Mouse (Mus musculus) intestine, embryonic 15.5 days (tissue): ENCODE results near the gene Coro7. TPM values are rescaled to one million over a fixed set of nuclear protein-coding genes. Genes with fewer than 3 reads are reported as not detected.
"Not testable (repeated sequence)": the region's sequence is repeated elsewhere in the genome, so short reads cannot be mapped to it uniquely, and the experiment has no call there.

ENCODE experiments used
- ATAC-seq: fragments of 200-750 bp; cut with Nextera tagmentation; 2 replicates; pipeline ENCODE4 v1.8.0; 2017; ENCODE audit warnings: moderate TSS enrichment, moderate library complexity
- H3K27ac ChIP-seq: fragments of 300-500 bp; sonication (generic); 2 replicates; pipeline ENCODE4 v1.5.1; 2015; ENCODE audit warnings: mild to moderate bottlenecking, inconsistent platforms
- H3K27me3 ChIP-seq: fragments of 300-500 bp; sonication (generic); replicated peaks from 2 replicates; pipeline ENCODE4 v1.6.1; 2015; ENCODE audit warnings: inconsistent platforms
- H3K36me3 ChIP-seq: fragments of 300-500 bp; sonication (generic); 2 replicates; pipeline ENCODE4 v1.6.1; 2015; ENCODE audit warnings: inconsistent platforms
- H3K4me1 ChIP-seq: fragments of 300-500 bp; sonication (generic); replicated peaks from 2 replicates; pipeline ENCODE4 v1.6.1; 2015; ENCODE audit warnings: inconsistent platforms
- H3K4me2 ChIP-seq: fragments of 300-500 bp; sonication (generic); replicated peaks from 2 replicates; pipeline ENCODE4 v1.6.1; 2015; ENCODE audit warnings: mild to moderate bottlenecking, inconsistent platforms
- H3K4me3 ChIP-seq: fragments of 300-500 bp; sonication (generic); replicated peaks from 2 replicates; pipeline ENCODE4 v1.5.1; 2015; ENCODE audit warnings: inconsistent platforms
- H3K9ac ChIP-seq: fragments of 300-500 bp; sonication (generic); 2 replicates; pipeline ENCODE4 v1.6.1; 2015; ENCODE audit warnings: inconsistent platforms
- H3K9me3 ChIP-seq: fragments of 300-500 bp; sonication (generic); 2 replicates; pipeline ENCODE4 v1.6.1; 2016; ENCODE audit warnings: inconsistent platforms
- WGBS: fragments of 180-500 bp; shearing (Covaris S2); methylation state at CpG from one replicate; pipeline ENCODE4 v1.1.7; 2015; 5-methylcytosine and 5-hydroxymethylcytosine counted together
- polyA plus RNA-seq: library from polyadenylated mRNA; unstranded; fragments of >200 nt; fragmentation: Nextera tagmentation; extraction: Ambion mirVana; gene quantifications from 2 replicates; pipeline ENCODE4 v1.2.1, GENCODE M21; 2015

Gene Coro7
- polyA plus RNA-seq, 1 experiment from 2014 or later, result 23.2 TPM

DNA sequence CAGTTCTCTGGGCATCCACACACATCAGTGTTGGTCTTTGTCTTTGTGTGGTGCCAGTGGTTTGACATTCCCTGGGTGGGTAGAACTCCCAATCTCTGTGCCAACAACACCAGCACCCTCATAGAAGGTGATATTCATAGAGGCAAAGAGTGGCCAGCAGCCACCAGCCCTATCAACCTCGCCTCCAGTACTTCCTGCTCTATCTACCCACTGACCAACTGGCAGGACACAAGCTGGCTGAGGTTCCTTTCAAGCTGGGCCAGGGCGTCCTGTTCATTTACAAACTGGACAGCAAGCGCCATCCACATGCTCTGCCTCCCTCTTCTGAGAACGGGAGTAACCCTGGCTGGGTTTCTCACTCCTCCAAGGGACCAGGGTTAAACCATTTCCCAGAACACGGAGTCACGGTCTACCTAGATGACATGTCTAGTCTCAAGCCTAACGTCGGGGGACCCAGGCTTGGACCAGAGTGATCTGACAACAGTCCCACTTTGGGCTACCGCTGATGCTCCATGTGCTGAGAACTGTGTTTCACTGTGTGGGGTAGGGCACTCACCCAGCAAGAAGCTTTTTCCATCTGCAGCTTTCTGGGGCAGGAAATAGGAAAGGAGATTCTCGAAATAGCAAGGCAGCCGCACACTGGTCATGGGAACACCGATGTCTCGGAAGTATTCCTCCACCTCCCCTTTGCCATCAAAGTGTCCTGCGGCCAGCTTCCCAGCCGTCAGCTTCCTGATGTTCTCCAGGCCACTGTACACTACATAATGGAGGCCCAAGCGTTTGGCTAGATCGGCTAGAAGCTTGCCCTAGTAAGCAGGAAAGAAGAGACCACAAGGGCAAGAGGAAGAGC, 34.5 kb upstream of the Coro7 start:
- no peak for ATAC-seq
- no peaks in the 10 kb centered on the region for H3K9me3 ChIP-seq
- no peak overlapping the region for H3K27ac ChIP-seq
- 85% methylated on average over 17 of the region's 17 CpGs for WGBS
- H3K27me3 ChIP-seq, result no peaks in the 10 kb centered on the region
- no peak overlapping the region for H3K4me2 ChIP-seq
- no peak overlapping the region for H3K4me3 ChIP-seq
- H3K4me1 ChIP-seq, result no peaks in the 10 kb centered on the region
- H3K36me3 ChIP-seq, result peaks cover 19% of the 10 kb centered on the region
- H3K9ac ChIP-seq, result no peak overlapping the region

DNA sequence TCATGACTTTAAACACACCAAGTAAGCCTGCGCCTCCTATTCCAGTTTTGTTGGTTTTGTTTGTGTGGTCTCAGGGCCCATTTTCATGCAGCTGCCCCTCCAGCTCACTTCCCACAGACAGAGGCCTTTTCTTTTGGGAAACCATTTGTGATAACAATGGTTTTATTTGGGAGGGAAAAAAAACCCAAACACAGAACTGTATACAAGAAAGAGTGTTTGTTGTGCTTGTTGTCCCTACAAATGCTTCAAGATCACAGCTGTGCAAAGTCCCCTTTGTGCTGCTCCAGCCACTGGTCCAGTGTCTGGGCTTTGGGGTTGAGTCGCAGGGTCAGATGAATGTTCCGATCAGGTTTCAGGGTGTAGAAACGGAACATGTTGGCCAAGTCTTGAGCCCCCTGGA, 31.6 kb upstream of the Coro7 start:
- H3K4me1 ChIP-seq, result no peaks in the 10 kb centered on the region
- no peaks in the 10 kb centered on the region for H3K9me3 ChIP-seq
- H3K9ac ChIP-seq, result no peak overlapping the region
- peaks cover 34% of the 10 kb centered on the region for H3K36me3 ChIP-seq
- H3K4me3 ChIP-seq, result no peak overlapping the region
- ATAC-seq, result no peak
- no peaks in the 10 kb centered on the region for H3K27me3 ChIP-seq
- WGBS, result 89% methylated on average over 4 of the region's 4 CpGs
- H3K4me2 ChIP-seq, result no peak overlapping the region
- no peak overlapping the region for H3K27ac ChIP-seq

DNA sequence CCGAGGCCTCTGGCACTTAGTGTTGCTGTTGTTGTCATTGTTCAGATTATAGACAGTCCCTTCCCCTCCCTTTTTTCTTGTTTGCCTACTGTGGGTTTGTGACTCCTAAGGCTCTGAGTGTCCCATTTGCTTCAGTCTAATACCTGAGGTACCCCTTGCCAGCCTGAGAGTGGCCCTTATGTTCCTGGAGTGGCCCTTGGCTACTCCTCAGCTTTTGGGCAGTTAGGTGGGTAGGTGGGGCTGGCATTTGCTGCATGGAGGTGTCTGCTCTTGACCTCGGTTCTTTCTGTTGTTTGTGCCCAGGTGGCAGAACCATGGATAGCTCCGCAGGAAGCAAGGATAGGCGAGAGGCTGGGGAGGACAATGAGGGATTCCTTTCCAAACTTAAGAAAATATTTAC, 26.0 kb upstream of the Coro7 start:
- no peaks in the 10 kb centered on the region for H3K27me3 ChIP-seq
- no peak overlapping the region for H3K4me3 ChIP-seq
- peaks cover 45% of the 10 kb centered on the region for H3K36me3 ChIP-seq
- H3K9me3 ChIP-seq, result no peaks in the 10 kb centered on the region
- H3K4me1 ChIP-seq, result no peaks in the 10 kb centered on the region
- WGBS, result 46% methylated on average over 4 of the region's 4 CpGs
- H3K9ac ChIP-seq, result no peak overlapping the region
- H3K4me2 ChIP-seq, result no peak overlapping the region
- H3K27ac ChIP-seq, result no peak overlapping the region
- no peak for ATAC-seq

DNA sequence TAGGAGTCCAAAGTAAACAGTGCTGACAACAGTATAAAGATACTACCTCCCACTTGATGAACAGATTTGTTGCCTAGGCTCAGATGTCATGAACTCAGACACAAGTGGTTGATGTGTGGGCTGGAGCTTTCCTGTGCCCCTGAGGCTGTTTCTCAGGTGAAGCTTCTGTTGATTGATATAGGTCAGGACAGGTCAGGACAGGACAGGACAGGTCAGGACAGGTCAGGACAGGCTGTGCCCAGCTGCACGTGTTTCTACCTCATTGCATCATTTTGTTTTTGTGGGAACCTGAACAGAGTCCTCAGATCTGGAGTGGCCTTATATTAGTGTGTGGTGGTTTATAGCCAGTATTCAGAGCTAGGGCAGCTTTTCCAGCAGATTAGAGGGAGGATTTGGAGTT, 23.1 kb upstream of the Coro7 start:
- H3K9ac ChIP-seq, result no peak overlapping the region
- H3K27ac ChIP-seq, result no peak overlapping the region
- no peaks in the 10 kb centered on the region for H3K4me1 ChIP-seq
- no peak for ATAC-seq
- WGBS, result 33% methylated on average over 1 of the region's 1 CpGs
- H3K4me3 ChIP-seq, result no peak overlapping the region
- no peaks in the 10 kb centered on the region for H3K9me3 ChIP-seq
- H3K36me3 ChIP-seq, result peaks cover 53% of the 10 kb centered on the region
- H3K4me2 ChIP-seq, result no peak overlapping the region
- H3K27me3 ChIP-seq, result no peaks in the 10 kb centered on the region

DNA sequence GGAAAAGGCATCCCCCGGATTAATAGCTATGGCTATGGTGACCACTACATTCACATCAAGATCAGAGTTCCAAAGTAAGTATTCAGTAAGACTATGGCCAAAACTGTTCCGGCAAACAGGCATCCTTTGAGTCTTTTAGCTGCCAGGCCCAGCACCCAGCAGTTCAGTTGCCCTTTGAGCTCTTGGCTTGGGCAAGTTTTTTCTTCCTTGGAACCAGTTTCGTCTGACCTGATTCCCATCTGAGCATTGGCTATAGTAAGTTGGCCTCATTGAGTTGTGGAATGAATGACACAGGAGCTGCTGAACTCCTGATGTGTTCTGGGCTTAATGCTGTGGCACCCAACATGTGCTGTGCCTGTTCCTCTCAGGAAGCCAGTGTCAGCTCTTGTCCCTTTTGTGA, 21.6 kb upstream of the Coro7 start:
- H3K4me3 ChIP-seq, result no peak overlapping the region
- H3K9me3 ChIP-seq, result no peaks in the 10 kb centered on the region
- no peaks in the 10 kb centered on the region for H3K27me3 ChIP-seq
- no peak overlapping the region for H3K27ac ChIP-seq
- H3K4me1 ChIP-seq, result no peaks in the 10 kb centered on the region
- no peak overlapping the region for H3K9ac ChIP-seq
- peaks cover 54% of the 10 kb centered on the region for H3K36me3 ChIP-seq
- ATAC-seq, result no peak
- no peak overlapping the region for H3K4me2 ChIP-seq
- 93% methylated on average over 3 of the region's 3 CpGs for WGBS

DNA sequence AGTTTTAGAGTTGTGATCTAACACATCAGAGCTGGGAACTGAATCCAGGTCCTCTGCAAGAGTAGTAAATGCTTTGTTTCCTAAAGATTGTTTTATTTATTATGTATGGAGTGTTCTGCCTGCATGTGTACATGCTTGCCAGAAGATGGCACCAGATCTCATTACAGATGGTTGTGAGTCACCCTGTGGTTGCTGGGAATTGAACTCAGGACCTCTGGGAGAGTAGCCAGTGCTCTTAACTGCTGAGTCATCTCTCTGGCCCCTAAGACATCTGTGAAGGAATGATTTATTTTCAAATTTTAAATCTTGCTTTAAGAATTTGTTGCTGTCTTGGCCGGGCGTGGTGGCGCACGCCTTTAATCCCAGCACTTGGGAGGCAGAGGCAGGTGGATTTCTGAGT, 9.8 kb upstream of the Coro7 start:
- H3K27ac ChIP-seq, H3K4me3 ChIP-seq, H3K4me1 ChIP-seq, ATAC-seq, H3K9me3 ChIP-seq, H3K4me2 ChIP-seq, H3K27me3 ChIP-seq, H3K9ac ChIP-seq: not testable (repeated sequence)
- peaks cover 33% of the 10 kb centered on the region for H3K36me3 ChIP-seq
- WGBS, result 98% methylated on average over 4 of the region's 4 CpGs

DNA sequence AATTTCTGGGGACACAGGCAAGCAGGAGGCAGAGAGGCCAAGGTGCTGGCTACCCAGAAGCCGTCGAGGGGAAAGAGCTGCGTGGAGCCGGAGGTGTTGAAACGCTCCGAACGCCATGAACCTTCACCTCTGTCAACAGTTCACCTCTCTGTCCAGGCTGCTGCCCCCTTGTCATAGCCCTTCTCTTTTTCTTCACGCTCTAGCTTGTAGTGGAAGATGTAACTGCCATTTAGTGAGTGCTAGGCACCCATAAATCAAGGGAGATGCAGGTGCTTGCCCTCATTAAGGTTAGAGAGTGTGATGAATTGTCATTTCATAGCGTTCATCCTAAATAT, 4.8 kb upstream of the Coro7 start:
- Histone ChIP-seq H3K4me3 (peak overlapping the region; percentile 98), H3K4me1 (peaks cover 6% of the 10 kb centered on the region; the same call in 1 of the 2 replicates), H3K27ac (peak overlapping the region; percentile 81; the same call in 1 of the 2 replicates), H3K36me3 (peaks cover 9% of the 10 kb centered on the region), H3K9ac (peak overlapping the region; percentile 97), H3K27me3 (no peaks in the 10 kb centered on the region), H3K4me2 (peak overlapping the region; percentile 85), H3K9me3 (no peaks in the 10 kb centered on the region)
- ATAC-seq, result no peak; the same call in 1 of the 2 replicates
- WGBS, result 1% methylated on average over 9 of the region's 9 CpGs

DNA sequence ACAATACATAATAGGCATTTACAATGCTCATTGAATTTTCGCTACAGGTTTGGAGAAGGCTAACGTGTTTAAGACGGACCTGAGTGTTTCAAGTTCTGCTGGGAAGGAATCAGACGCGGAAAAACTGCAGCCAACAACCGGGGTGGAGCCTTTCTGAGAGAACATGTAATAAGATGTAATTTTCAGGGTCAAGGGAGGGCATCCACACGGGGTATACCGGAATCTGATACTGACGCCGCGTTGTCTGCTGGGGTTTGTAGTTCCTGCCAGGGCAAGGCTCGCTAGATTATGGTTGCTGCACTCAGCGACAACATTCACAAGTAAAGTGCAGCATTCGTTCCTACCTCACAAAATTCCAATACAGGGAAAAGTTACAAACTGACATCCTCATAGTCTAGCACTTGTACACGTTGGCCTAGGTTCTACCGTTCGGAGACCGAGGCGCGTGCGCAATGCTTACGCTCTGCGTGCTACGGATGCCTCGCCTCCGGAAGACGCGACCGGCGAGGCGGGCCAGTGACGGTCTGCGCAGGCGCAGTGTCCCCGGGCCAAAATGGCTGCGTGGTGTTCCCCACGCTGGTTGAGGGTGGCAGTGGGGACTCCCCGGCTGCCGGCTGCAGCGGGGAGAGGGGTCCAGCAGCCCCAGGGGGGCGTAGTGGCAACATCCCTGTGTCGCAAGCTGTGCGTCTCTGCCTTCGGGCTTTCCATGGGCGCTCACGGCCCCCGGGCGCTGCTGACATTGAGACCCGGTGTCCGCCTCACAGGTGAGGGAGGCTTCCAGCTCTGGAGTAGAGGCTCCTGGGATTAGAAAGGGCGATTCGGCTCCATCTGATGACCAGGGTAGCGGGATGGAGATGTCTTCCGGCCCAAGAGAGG, 4.2 kb upstream of the Coro7 start:
- peak overlapping the region; percentile 85 for H3K4me2 ChIP-seq
- H3K4me3 ChIP-seq, result peak overlapping the region; percentile 98
- under 1% methylated on average over 54 of the region's 54 CpGs for WGBS
- no peaks in the 10 kb centered on the region for H3K27me3 ChIP-seq
- H3K9me3 ChIP-seq, result no peaks in the 10 kb centered on the region
- peak overlapping the region; percentile 81 for H3K27ac ChIP-seq
- H3K36me3 ChIP-seq, result peaks cover 4% of the 10 kb centered on the region; the same call in 1 of the 2 replicates
- H3K9ac ChIP-seq, result peak overlapping the region; percentile 97
- H3K4me1 ChIP-seq, result peaks cover 9% of the 10 kb centered on the region
- peak; percentile 88 for ATAC-seq

DNA sequence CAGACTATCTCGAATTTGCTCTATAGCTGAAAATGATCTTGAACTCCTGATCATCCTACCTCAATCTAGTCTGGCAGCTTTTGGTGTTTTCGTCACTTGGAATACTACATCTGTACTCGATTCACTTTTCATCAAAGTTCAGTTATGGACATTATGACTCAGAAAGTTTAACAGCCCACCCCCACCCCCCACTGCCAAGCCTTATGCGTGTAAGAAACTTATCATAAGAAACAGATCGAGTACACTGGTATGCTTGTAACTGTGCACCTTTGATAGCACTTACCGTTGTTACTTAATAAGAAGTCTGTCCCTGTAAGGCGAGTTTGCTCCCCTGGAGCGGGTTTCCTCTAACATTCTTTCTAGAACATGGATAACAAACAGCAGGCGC, 3.6 kb upstream of the Coro7 start:
- no peaks in the 10 kb centered on the region for H3K27me3 ChIP-seq
- WGBS, result 28% methylated on average over 9 of the region's 9 CpGs
- peaks cover 1% of the 10 kb centered on the region; the same call in 1 of the 2 replicates for H3K36me3 ChIP-seq
- no peaks in the 10 kb centered on the region for H3K9me3 ChIP-seq
- peak overlapping the region; percentile 98 for H3K4me3 ChIP-seq
- H3K9ac ChIP-seq, result peak overlapping the region; percentile 97
- 0 out of 2 replicates have a peak, but pooled peaks have one; percentile 1 for ATAC-seq
- peak overlapping the region; percentile 85 for H3K4me2 ChIP-seq
- H3K27ac ChIP-seq, result peak overlapping the region; percentile 81
- H3K4me1 ChIP-seq, result peaks cover 16% of the 10 kb centered on the region

DNA sequence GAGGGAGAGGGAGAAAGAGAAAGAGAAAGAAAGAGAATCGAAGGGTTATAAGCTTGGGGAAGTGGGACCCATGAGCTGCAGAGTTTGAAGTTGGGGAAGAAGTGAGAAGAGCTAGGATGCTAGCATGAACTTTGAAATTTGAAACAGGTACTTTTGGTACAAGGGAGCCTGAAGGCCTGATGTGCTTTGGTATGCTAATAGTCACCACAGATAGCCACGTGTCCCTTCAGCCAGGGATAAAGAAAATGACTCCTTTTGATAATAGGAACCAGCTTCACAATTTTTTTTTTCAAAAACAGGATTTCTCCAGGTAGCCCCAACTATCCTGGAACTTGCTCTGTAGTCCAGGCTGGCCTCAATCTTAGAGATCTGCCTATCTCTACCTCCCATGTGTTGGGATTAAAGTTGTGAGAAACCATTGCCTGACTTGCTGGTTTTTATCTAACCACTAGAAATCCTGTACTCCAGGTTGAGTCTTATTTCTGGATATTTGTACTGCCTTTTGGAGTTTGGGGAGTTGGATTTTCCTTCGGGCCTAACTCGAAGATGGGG, 3.1 kb upstream of the Coro7 start:
- whole genome bisulfite sequencing, result 71% methylated on average over 4 of the region's 4 CpGs
- H3K36me3 ChIP-seq, result no peaks in the 10 kb centered on the region
- H3K9ac ChIP-seq, result no peak overlapping the region

DNA sequence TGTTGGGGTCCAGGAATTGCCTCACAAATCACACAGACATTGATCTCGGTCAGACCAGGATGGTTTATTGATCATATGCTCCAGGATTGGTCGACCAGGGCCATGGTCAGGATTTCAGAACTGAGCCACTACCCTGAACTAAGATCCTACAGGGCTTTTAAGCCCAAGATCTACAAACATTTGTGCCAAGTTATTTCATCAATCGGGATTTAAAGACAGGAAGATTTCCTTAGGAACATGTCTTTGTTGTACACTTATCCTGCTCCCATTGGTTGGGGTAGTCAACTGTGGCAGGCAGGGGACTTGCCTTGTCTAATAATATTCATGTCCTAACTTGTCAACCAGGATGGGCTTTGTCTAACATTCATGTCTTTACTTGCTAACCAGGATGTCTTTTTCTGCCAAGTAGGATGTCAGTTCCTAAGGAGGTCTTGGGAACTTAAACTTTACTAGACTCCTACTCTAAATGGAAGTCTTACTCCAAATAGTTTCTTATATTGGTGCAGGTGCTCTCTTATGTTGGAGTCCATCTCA, 1.4 kb upstream of the Coro7 start:
- not testable (repeated sequence) for H3K9me3 ChIP-seq, H3K27me3 ChIP-seq, H3K4me2 ChIP-seq, H3K9ac ChIP-seq, ATAC-seq, H3K36me3 ChIP-seq, H3K27ac ChIP-seq, H3K4me3 ChIP-seq
- 85% methylated on average over 3 of the region's 3 CpGs for WGBS
- H3K4me1 ChIP-seq, result peaks cover 20% of the 10 kb centered on the region

More for the DNA sequence above, 3.1 kb upstream of the Coro7 start:
- Histone ChIP-seq H3K4me3 (no peak overlapping the region), H3K4me2 (peak overlapping the region; percentile 85), H3K27ac (no peak overlapping the region), H3K9me3 (no peaks in the 10 kb centered on the region), H3K4me1 (peaks cover 20% of the 10 kb centered on the region), H3K27me3 (no peaks in the 10 kb centered on the region)
- ATAC-seq, result no peak

DNA sequence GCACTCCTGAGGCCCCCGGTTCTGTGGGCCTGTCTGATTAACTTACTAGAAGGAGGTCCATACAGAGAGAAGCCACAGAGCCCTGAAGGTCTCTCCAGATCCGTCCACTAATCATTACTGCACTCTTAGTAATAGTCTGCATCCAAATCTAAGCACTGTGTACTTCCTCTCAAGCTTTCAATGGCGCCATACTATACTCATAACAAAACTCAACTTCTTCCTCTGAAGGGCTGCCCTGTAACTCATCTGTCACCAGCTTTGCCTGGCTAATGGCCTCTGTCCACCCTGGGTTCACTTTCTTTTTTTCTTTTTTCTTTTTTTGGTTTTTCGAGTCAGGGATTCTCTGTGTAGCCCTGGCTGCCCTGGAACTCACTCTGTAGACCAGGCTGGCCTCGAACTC, 1.5 kb downstream of the Coro7 start:
- no peak overlapping the region for H3K9ac ChIP-seq
- 82% methylated on average over 5 of the region's 5 CpGs for WGBS
- no peak overlapping the region for H3K4me3 ChIP-seq
- H3K36me3 ChIP-seq, result peaks cover 6% of the 10 kb centered on the region; the same call in 1 of the 2 replicates
- H3K27me3 ChIP-seq, result no peaks in the 10 kb centered on the region
- ATAC-seq, result no peak
- no peaks in the 10 kb centered on the region for H3K9me3 ChIP-seq
- H3K27ac ChIP-seq, result no peak overlapping the region
- H3K4me2 ChIP-seq, result peak overlapping the region; percentile 91
- peaks cover 20% of the 10 kb centered on the region for H3K4me1 ChIP-seq
